Mouse (Mus musculus) hematopoietic stem cell, adult 5-6 weeks (primary cell): ENCODE measurements around the gene Prdx2. TPM values are rescaled to one million over a fixed set of nuclear protein-coding genes. Genes with fewer than 3 reads are reported as not detected.

Source experiments
- ATAC-seq, 2 experiments: fragments of 125-278 bp in 1 of 2; replicated peaks in 1 of 2; 2 replicates each; pipeline ENCODE4 v1.8.0; 2016 to 2017; ENCODE audit warnings: inconsistent platforms in 2 of 2, mild to moderate bottlenecking in 2 of 2, moderate number of reproducible peaks in 2 of 2, low read depth in 1 of 2, moderate TSS enrichment in 1 of 2; ENCODE audit not compliant: low FRiP score in 2 of 2, poor library complexity in 2 of 2, severe bottlenecking in 2 of 2, insufficient read depth in 1 of 2, low TSS enrichment in 1 of 2
- total RNA-seq: library from RNA; stranded (forward); fragments of 172-1452, 232-1000 nt; gene quantifications from 2 replicates; pipeline ENCODE4 v1.2.3, GENCODE M21; 2017

The Prdx2 gene
- total RNA-seq, 1 experiment from 2014 or later: 469 TPM

DNA sequence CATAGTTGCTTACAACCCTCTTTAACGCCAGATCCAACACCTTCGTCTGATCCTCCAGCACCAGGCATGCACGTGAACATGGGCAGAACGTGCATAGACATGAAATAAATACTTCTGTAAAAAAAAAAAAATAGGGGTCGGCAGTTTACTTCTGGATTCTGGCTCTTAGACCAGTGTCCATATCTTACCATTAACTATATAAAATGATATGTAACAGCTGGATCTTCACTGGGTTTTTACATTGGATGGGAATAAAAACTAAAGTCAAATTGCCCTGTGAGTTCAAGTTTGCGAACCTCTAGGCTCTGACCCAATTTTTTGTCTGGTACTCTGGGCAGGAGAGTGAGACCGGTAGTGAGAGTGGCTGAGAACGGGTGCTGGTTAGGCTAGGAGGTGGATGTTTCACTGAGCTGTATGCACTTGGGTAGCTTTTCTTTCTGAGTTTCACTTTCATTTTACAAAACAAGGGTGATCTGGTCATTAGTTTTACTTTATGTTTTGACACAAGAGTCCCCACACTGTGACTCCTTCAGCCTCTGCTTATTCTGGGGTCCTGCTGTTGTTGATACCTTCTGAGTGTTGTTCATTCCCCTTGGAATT lies 5.3 kb downstream of the Prdx2 start:
- no peak for ATAC-seq

DNA sequence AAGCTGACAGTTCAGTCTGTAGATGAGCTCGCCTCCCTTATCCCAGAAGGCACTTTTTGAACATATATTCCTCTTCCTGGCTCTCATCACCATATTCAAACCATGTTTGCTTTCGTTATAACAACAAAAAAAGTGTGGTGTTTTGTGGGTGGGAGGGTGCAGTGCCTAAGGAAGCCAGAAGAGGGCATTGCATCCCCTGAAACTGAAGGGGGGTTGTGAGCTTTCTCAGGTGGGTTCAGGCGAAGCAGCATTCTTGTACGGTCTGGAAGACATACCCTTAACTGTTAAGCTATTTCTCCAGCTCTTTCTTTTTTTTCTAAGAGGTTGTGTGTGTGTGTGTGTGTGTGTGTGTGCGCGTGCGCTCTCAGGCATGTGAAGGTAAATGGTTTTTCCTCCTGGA lies 6.0 kb downstream of the Prdx2 start:
- no peak for ATAC-seq

DNA sequence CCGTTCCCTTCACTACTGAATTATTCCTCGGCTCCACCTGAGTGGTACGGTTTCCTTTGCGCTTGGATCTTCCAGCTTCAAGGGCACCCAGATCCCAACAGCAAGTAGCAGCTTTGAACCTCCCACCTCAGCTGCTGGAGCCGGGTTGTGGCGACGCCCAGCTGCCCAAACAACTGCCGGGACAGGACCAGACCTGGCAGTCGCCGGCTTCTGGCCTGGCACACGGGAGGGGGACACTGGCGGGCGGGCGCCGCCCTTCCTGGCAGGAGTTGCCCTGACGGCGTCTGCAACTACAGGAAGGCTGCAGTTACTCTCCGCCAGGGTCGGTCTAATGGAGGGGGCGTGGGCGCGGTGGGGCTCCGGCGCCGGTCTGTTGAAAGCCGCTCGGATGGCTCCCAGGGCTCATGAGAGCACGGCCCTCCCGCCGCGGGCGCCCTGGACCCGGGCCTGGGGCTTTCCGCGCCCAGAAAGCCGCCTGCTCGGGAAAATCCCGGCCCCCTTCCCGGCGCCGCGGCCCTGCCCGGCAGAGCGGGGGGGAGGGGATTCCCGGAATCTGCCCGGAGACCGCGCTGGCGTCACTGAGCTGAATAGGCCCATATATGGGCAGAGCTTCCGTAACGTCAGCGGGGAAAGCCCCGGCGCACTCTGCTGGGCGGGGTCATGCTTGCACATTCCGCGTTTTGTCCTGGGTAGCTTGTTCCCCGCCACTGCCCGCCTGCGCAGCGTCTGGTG lies 6.8 kb downstream of the Prdx2 start:
- peak; percentile 33 to 43 for ATAC-seq

DNA sequence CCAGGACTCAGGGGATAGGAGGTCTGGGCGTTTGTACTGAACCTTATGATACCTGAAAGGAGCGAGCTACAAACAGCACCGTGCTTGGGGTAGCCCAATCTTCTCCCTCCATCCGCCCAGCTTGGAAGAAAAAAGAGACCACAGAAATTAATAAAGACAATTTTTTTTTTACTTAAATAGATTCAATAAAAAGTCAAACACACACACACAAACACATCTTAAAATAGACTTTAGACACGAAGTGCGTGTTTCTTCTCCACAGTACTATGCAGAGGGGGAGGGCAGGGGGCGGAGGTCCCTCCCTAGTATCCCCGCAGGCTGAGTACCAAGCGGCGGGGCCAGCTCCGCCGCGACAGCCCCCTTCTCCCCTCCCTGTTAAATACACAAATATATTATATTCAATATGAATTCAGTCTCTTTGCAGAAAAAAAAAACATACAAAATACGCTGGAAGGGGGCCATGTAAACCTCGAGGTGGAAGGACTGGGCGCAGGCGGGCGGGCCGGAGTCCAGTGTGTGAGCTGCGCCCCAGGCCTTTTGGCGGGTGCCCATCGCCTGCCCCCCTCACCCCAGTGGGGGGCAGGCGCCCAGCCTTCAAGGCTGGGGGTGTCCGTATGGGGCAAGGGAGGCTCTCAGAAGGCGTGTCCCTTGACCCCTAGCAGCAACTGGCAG lies 7.5 kb downstream of the Prdx2 start:
- no peak for ATAC-seq

DNA sequence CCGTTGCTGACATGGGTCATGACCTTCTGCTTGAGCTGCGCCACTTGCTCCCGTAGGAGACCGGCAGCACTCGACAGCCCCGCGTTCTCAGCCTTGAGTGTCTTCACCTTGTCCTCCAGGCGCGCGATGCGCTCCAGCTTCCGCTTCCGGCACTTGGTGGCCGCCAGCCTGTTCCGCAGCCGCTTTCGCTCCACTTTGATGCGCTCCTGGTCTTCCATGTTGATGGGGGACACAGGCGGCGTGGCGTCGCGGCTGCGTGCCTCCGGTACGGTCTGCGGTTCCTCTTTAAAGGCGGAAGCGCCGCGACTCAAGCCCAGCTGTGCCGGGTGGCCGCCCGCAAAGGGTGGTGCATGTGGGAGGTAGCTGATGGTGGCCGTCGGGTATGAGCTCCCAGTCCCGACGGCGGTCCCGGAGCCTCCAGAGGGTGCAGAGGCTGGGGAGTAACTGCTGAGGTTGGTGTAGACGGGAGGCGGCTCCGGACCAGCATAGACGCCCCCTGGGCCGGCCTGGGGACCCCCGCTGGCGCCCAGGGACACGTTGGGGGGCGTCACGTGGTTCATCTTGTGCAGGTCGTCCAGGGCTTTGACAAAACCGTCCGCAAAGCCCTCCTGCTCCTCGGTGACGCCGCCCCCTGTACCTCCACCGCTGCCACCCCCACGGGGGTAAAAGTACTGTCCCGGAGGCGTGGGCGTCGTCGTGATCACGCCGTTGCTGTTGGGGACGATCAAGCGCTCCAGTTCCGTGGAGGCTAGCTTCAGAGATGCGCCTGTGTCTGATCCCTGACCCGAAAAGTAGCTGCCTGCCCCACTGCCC lies 8.3 kb downstream of the Prdx2 start:
- ATAC-seq: peak in 1 of 2 experiments; percentile 4; a peak in 1 of 4 replicates

DNA sequence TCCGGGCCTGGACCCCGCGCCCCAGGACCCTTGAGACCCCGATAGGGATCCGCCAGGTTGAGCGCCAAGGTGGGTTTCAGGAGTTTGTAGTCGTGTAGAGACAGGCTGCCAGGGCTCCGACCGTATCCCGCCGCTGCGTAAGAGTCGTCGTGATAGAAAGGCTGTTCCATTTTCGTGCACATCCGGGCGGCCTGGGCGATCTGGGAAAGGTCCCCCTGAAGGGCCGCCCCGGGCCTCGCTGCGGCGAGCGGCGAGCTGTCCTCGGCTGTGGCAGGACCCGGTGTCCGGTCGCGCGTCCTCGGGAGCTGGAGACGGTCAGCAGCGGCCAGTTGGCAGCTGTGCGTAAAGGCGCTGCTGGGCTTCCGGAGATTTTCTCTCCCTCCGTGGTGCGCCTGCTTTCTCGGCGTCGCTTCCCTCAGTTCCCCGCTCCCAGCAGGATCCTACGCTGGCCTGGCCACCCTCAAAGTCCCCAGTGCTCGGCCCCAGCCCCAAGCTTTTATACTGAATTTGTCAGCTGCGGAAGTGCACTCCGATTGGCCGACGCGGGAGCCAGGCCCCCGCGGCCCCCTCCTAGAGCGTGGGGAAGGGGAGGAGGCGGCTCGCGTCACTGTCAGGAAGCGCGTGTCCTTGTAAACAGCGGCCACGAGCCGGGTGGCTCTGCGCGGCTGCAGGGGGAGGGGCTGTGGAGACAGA lies 9.0 kb downstream of the Prdx2 start, which contains the start of gene Junb:
TSS of gene Junb (minus strand) at position 471 of the 693 bp plus-strand sequence.
- peak; percentile 37 to 52 for ATAC-seq

DNA sequence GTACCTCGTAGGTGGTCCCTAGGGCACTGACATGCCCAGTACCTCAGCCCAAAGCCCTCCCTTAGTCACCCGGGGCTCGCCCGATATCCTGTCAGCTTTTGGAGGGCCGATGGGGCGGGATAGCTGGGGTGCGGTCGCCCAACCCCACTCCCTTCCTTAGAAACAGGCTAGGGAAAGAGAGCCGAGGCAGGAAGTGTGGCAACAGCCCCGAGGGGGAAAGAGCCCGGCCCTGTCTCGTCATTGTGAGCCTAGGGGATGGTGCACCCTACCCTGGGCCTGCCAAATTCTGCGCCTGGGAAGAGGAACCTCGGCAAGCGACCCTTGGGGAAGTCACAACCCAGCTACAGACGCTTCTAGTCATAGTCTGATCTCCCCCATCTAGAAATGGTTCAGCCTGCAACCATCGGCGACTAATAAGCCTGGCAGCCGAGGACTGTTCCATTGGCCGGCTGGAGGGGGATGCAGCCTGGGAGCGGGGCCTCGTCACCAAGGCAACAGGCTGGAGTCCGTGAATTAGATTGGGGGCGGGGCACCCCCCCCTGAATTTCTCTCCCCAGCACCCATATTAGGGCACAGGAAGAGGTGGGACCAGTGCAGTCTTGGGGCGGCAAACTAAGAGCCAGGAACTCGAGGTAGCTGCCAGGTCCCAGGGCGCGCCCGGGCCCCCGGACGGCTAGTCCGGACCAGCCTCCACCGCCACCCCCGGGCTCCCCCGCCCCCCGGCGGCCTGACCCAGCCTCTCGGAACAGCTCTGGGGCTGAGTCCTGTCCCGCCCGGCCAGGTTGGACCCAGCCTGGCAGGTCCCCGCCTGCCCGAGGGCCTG lies 10.4 kb downstream of the Prdx2 start:
- peak; percentile 37 to 64 for ATAC-seq

DNA sequence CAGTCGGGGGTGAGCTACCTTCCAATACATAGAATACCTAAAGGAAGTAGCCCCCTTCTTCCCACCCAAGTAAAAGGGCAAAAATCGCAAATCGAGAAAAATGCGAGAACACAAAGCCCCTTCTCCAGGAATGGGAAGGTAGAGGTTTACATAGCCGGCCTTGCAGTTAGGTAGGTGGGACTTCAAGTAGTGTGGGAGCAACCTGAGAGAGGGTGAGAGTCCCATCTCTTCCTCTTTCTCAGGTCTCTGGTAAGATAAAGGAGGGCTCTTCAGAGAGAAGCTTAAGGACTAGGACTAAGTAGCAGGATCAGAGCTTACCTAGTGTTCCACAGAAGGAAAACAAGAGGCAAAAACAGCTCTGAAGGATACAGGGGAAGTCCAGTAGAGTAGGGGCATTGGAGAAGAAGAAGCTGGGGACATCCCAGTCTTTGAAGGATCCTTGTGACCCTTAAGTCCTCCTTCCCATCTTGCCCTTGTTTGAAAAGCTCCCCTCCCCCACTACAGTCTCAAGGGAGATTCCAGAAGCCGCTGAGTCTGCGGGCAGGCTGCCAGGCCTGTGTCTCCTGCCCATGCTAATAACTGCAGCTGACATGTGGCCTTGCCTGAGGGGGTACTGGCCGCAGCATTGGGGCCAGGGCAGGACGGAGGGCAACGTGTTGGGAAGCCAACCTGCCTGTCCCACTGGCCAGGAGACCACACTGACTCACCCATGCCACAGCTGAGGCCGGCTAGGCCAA lies 11.4 kb downstream of the Prdx2 start:
- ATAC-seq: no peak

DNA sequence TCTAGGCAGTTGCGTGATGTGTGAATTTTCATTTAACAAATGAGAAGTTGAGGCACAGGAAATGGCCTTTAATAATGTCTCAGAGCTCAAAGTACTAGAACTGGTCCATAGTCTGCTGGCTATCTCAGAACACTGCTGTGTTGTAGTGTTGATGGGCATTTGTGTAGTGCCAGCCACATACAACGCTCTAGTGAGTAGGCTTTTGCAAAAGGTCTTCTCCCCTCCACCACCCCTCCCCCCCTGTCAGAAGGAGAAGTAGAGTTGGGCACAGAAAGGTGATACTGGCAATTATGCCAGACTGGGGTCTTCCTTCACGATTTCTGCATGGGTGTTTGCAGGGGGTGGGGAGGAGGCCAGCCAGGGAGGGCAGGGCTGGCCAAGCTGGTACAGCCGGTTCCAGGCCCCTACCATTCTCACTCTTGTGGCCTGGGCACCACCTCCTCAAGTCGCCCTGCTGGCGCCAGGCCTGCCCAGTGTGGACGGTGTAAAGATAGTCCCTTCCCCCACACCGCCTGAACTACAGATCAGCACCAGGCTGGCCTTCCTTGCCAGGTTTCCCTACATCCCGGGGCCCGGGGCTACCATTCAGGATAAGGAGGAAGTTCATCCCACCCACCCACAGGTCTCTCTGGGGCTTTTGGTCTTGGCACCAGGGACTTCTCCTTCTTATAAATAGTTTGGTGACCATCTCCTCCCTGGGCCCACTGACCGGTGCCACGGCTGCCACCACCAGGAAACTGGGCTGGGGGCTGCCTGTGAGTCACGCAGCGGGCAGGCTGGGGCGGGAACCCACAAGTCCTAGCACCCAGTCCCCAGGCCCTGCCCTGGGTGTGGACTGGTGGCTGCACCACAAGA lies 12.5 kb downstream of the Prdx2 start:
- no peak for ATAC-seq

DNA sequence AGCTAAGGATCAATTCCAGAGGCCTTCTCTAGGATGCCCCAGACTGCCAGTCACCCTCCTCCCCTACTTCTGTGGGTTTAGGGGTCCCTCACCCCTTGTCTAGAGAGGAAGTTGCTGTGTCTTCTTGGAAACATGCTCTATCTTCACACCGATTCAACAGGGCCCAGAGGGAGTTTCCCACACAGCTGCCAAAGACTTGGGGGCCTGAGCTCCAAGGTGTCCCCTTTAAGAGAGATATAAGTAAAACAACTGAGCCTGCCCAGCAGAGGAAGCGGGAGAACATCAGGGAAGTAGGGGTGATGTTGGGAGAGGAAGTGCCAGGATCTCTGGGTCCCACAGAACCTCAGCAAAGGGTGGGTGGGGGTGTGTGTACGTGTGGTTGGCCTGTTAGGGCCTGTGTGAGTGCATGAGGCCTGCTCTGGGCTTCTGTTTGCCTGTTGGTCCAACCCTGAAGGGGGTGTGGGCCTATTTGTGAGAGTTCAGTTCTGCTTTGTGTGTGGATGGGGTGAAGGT lies 13.2 kb downstream of the Prdx2 start:
- ATAC-seq: no peak

DNA sequence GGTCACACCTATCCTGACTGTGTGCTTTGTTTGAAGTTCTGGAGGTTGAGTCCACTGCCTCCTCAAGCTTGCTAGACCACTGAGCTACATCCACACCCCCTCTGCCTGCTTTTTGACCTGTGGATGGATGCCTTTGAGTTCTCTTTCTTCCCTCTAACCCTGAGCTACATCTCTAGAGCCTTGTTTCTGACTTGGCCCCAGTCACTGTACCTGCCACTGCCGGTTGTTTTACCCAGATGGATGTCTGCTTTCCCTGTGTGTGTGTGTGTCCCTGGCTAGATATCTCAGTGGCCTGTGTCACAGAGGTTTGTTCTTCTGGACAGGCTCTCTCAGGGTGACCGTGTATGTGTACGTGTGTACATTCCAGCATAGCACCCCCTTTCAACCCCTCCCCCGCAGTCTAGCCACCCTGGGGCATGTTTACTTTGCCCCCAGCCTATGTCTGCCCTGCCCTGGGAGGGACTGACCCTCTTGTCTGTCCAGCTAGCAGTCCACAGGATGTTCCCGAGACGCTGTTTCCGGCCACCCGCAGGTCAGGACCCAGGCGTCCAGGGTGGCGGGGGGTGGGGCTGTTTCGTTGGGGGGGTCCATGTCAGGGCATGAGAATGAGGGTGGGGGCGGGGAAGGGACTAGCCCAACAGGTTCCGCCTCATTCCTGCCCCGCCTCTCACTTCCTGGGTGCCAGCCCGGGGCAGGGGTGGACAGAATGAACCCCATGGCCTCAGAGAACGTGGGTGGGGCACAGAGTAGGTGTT lies 15.1 kb downstream of the Prdx2 start:
- ATAC-seq: no peak

DNA sequence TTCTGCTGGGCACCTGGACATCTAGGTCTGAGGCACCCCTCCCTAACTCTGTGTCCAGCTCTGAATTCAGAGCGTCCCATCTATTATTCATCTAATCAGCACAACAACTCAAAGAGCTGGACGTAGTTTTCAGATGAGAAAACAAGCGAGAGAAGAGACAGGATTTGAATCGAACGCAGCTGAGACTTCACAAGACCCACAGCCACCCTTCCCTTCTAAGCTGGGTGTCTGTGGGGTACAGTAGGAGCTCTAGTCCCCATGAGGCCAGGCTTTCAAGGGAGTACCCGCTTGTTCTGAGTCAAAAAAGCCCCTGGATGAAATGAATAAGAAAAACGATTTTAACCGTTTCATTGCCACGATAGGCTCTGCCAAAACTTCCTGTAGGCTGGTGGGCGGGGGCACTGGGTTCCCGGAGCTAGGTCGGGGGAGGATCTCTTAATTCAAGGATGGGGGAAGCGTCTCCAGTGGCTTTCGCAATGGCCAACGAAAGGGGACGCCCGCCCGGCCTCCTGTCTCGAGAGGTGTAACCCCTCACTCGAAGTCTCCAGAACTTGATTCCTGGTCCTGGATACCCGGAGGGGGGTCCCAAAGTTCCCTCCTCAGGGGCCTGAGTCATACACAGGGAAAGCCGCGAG lies 15.8 kb downstream of the Prdx2 start:
- ATAC-seq: no peak

DNA sequence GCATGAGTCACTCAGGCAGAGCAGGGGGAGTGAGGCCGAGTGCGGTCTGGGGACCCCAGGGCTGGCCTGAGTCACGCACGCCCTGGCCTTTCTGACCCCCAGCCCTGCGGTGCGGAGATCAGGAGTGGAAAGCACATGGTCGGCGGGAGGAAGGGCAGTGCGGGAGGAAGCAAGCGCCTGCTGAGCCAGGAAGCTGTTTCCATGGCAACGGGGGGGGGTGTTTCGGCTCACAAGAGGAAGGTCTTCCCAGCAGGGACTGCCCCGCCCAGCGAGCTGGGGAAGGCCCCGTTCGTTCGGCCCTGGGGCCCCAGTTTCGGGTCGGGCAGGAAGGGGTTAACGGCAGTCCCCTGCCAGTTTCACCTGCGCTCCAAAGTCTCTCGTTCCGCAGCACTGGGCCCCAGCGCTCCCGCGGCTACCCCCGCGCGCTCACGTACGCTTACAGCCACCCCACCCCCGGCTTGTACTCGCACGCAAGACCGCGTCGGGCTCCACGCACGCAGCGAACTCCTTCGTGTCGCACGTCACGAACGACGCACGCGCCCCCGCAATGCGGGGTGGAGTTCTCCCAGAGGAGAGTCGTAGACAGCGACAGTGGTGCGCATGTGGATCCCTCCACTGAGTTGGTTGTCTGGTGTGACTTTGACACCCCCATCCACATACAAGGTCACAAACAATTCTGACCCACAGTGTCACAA lies 16.4 kb downstream of the Prdx2 start:
- ATAC-seq: peak; percentile 60 to 63
